Mouse (Mus musculus): ENCODE results near the gene Ccn1.

DNA sequence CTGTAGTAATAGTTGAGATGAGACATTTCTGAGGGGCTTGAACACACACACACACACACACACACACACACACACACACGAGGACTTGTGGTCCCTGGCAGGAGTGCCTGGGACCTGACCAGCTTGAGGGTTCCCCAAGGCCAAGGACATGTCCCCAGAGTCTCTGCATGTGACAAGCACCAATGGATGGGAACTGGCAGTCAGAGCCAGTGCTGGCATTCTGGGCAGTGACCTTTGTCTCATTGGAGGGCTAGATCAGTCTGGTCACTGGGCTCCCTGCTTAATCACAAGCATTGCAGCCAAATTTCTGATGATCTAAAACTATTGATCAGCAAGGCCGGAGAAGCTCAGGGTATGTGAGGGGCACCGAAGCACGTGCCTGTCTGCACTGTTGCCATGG is 25.0 kb downstream of the Ccn1 start:
- TF ChIP-seq CTCF (IDR thresholded peaks at IDR 0.05; ENCODE audit: borderline replicate concordance, insufficient read depth, low read depth, low read length) (no peak), POLR2A (IDR thresholded peaks at IDR 0.05; ENCODE audit: borderline replicate concordance, insufficient read depth, low read length) (no peak)

All from cerebellum, adult 2 months (tissue).